Mouse (Mus musculus): ENCODE results near the gene Lrch3.

- no peak for TF ChIP-seq GATA1 (IDR thresholded peaks at IDR 0.05; ENCODE audit: low read length)
- no peak for TF ChIP-seq TAL1 (IDR thresholded peaks at IDR 0.05; ENCODE audit: low read length)
Observed at GRCm38 (mm10) chr16:33024456-33025104, 110.7 kb downstream of the Lrch3 start.

Measured in erythroblast, embryonic 14.5 days (primary cell).